In the genomic region with DNA sequence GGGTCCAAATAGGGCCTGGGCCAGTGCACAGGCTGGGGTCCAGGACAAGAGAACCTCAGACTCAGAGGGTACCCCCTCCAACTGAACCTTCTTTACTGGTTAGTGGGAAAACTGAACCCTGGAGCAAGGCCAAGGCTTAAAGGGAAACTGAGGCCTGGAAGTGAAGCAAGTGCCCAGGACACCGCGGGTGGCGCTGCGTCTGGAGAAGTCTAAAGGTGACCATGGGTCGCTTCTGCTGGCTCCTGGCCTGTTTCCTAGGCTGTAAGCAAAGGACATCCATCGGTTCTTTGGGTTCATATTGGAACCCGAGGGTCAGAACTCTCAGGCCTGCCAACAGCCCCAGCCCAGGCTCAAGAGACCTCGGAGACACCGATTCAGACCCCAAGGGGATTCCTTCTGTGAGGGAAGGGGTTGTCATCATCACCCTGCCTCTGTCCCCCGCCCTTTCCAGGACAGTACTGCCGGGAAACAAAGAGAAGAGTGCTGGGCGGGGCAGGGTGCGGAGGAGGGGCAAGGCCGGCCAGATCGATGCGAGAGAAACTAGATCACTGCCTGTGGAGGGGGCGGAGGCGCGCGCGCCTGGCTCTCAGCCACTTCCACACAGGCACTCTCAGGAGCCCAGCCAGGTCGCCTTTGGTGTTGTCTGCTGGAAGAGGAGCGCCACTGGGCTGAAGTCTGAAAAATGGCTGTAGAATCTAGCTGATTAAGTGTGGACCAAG, we compare ENCODE assay signal across 10 mouse cellular contexts. TPM values are rescaled to one million over a fixed set of nuclear protein-coding genes. Genes with fewer than 3 reads are reported as not detected.
DNase-seq lines count a peak whose midpoint lies in the region; ATAC-seq and TF ChIP-seq lines count a peak whose summit lies in the region.
"Had no signal": no experiment of that assay in that cellular context is flagged by ENCODE, and none has a peak within 500 bp of the region (broad histone marks: within the 10 kb centered on the region; RNA-seq: fewer than 3 reads in every experiment).

No protein-coding gene starts in this region.

- no peaks in the 10 kb centered on the region; the same call in 1 of the 2 replicates for H3K27me3 ChIP-seq in kidney, adult 2 months (replicated peaks; ENCODE audit: control insufficient read depth, insufficient read depth, low read length)
- H3K27me3 ChIP-seq in hindbrain, postnatal 0 days (ENCODE audit: insufficient read depth, low read length), result no peaks in the 10 kb centered on the region
- peaks cover 30% of the 10 kb centered on the region for H3K27me3 ChIP-seq in small intestine, adult 2 months (ENCODE audit: control insufficient read depth, insufficient read depth, low read length)
- no peaks in the 10 kb centered on the region; the same call in 1 of the 2 replicates for H3K27me3 ChIP-seq in thymus, adult 2 months (ENCODE audit: control insufficient read depth, insufficient read depth, low read length)

- H3K4me3 ChIP-seq in kidney, adult 2 months (ENCODE audit: insufficient read depth, low read depth, low read length), result no peak overlapping the region
- peak overlapping the region; percentile 70; the same call in 1 of the 2 replicates for H3K4me3 ChIP-seq in hindbrain, postnatal 0 days (ENCODE audit: low read length)
- H3K4me3 ChIP-seq in small intestine, adult 2 months (ENCODE audit: low read depth, low read length), result peak overlapping the region; percentile 17; the same call in 1 of the 2 replicates
- H3K4me3 ChIP-seq in thymus, adult 2 months (ENCODE audit: control insufficient read depth, insufficient read depth, low read length), result no peak overlapping the region

- ATAC-seq in hindbrain, postnatal 0 days, result peak; percentile 18; the same call in 1 of the 2 replicates

- H3K4me1 ChIP-seq in kidney, adult 2 months (ENCODE audit: control insufficient read depth, insufficient read depth, low read length), result no peaks in the 10 kb centered on the region
- H3K4me1 ChIP-seq in hindbrain, postnatal 0 days (ENCODE audit: insufficient read depth, low read length), result peaks cover 11% of the 10 kb centered on the region; the same call in 1 of the 2 replicates
- H3K4me1 ChIP-seq in small intestine, adult 2 months (ENCODE audit: control insufficient read depth, insufficient read depth, insufficient read length, low read length), result no peaks in the 10 kb centered on the region
- no peaks in the 10 kb centered on the region for H3K4me1 ChIP-seq in thymus, adult 2 months (replicated peaks; ENCODE audit: control insufficient read depth, insufficient read depth, low read length)

- WGBS in kidney, adult 2 months, result 10% methylated on average over 23 of the region's 23 CpGs
- WGBS in hindbrain, postnatal 0 days, result 5% methylated on average over 23 of the region's 23 CpGs
- 8% methylated on average over 23 of the region's 23 CpGs for WGBS in small intestine, adult 2 months
- WGBS in thymus, adult 2 months, result 21% methylated on average over 23 of the region's 23 CpGs

- peak overlapping the region; percentile 90 for H3K4me2 ChIP-seq in hindbrain, postnatal 0 days (ENCODE audit: low read depth, low read length)

- no peaks in the 10 kb centered on the region for H3K36me3 ChIP-seq in kidney, adult 2 months (ENCODE audit: control insufficient read depth, insufficient read depth, low read length)
- H3K36me3 ChIP-seq in hindbrain, postnatal 0 days (ENCODE audit: insufficient read depth, low read length), result no peaks in the 10 kb centered on the region
- H3K36me3 ChIP-seq in small intestine, adult 2 months (ENCODE audit: control insufficient read depth, insufficient read depth, low read length), result no peaks in the 10 kb centered on the region
- H3K36me3 ChIP-seq in thymus, adult 2 months (ENCODE audit: control insufficient read depth, insufficient read depth, low read length), result no peaks in the 10 kb centered on the region
- H3K36me3 ChIP-seq: G1E had no signal

- DNase-seq in kidney, postnatal 14 days, result peak; percentile 20
- DNase-seq in kidney, adult 2 months, result no peak
- DNase-seq in cerebellum, adult 9-10 months, result peak; percentile 68
- peak; percentile 62 for DNase-seq in gastrocnemius, adult 8-10 months (ENCODE audit: low spot score in 2 of 2)
- peak; percentile 63 for DNase-seq in hindbrain, postnatal 0 days (ENCODE audit: low spot score)
- DNase-seq in lung, postnatal 4 days, result peak; percentile 31 to 43
- no peak for DNase-seq in thymus, adult 2 months

- no peaks in the 10 kb centered on the region for H3K9me3 ChIP-seq in hindbrain, postnatal 0 days (ENCODE audit: low read length)

- H3K9ac ChIP-seq in hindbrain, postnatal 0 days (replicated peaks; ENCODE audit: low read length), result no peak overlapping the region

- no peak overlapping the region for H3K27ac ChIP-seq in kidney, adult 2 months (ENCODE audit: insufficient read depth, low read depth, low read length)
- H3K27ac ChIP-seq in hindbrain, postnatal 0 days, result peak overlapping the region; percentile 93; the same call in 1 of the 2 replicates
- H3K27ac ChIP-seq in small intestine, adult 2 months (ENCODE audit: insufficient read depth, low read depth, low read length), result no peak overlapping the region
- H3K27ac ChIP-seq in thymus, adult 2 months (ENCODE audit: control insufficient read depth, insufficient read depth, low read length), result no peak overlapping the region

- TF ChIP-seq CTCF in kidney, adult 2 months (conservative IDR thresholded peaks at IDR 0.05; ENCODE audit: insufficient read depth, insufficient read length, low read depth, low read length), result no peak
- TF ChIP-seq CTCF in hindbrain, postnatal 0 days (IDR thresholded peaks at IDR 0.05; ENCODE audit: low read depth), result no peak
- TF ChIP-seq CTCF in small intestine, adult 2 months (IDR thresholded peaks at IDR 0.05; ENCODE audit: extremely low read depth, insufficient read length, insufficient replicate concordance, low read depth, low read length), result no peak
- TF ChIP-seq CTCF in thymus, adult 2 months (IDR thresholded peaks at IDR 0.05; ENCODE audit: borderline replicate concordance, control insufficient read depth, extremely low read depth, insufficient read depth, low read length, poor library complexity), result no peak

- no peak for TF ChIP-seq POLR2A in kidney, adult 2 months (IDR thresholded peaks at IDR 0.05; ENCODE audit: low read depth, low read length)
- no peak; the same call in 1 of the 2 replicates for TF ChIP-seq POLR2A in small intestine, adult 2 months (IDR thresholded peaks at IDR 0.05; ENCODE audit: low read depth, low read length)
- TF ChIP-seq POLR2A in thymus, adult 2 months (IDR thresholded peaks at IDR 0.05; ENCODE audit: control insufficient read depth, extremely low read depth, insufficient read depth, low read length, poor library complexity), result no peak

RNA-seq across cellular contexts. Expression of a gene that starts 0.9 kb away (rescaled TPM):
- polyA plus RNA-seq in kidney, adult 2 months (2012; rRNA removed), result 0.97 and 1.6 TPM in 2 replicates
- total RNA-seq in gastrocnemius, adult 8-10 months (2022), result 10 to 100 TPM in 2 of 4 experiments, 1 to 10 TPM in 2; 5.4 to 13.0 (median 8.7) TPM
- 66.2 and 67.9 TPM in 2 replicates for total RNA-seq in hindbrain, postnatal 0 days (2014; rRNA removed)
- polyA plus RNA-seq in hindbrain, postnatal 0 days (2015; fragmentation: Nextera tagmentation; extraction: Ambion mirVana), result 19.8 and 21.3 TPM in 2 replicates
- 1.6 TPM in 2 replicates for polyA plus RNA-seq in small intestine, adult 2 months (2012; rRNA removed)
- polyA plus RNA-seq in thymus, adult 2 months (2012; rRNA removed), result 1.2 TPM in 2 replicates
- polyA plus RNA-seq: G1E had no signal

RNA-seq across cellular contexts. Expression of a gene that starts 6.9 kb away (rescaled TPM):
- polyA plus RNA-seq in kidney, adult 2 months (2012; rRNA removed), result 0.17 TPM in 1 of 2 replicates, not detected in the other
- 100 to 1,000 TPM in 1 of 4 experiments, 10 to 100 TPM in 3; 32.0 to 113 (median 56.6) TPM for total RNA-seq in gastrocnemius, adult 8-10 months (2022)
- total RNA-seq in hindbrain, postnatal 0 days (2014; rRNA removed), result 0.42 and 2.0 TPM in 2 replicates
- polyA plus RNA-seq in hindbrain, postnatal 0 days (2015; fragmentation: Nextera tagmentation; extraction: Ambion mirVana), result 0.60 and 0.71 TPM in 2 replicates
- polyA plus RNA-seq in small intestine, adult 2 months (2012; rRNA removed), result not detected in 2 replicates
- 0.18 and 0.23 TPM in 2 replicates for polyA plus RNA-seq in thymus, adult 2 months (2012; rRNA removed)
- polyA plus RNA-seq: G1E; testis, adult 2 months had no signal

RNA-seq across cellular contexts. Expression of a gene that starts 24.8 kb away (rescaled TPM):
- 0.03 and 0.07 TPM in 2 replicates for polyA plus RNA-seq in kidney, adult 2 months (2012; rRNA removed)
- 1 to 10 TPM in 1 of 4 experiments, under 1 TPM in 3; 0.22 to 1.1 (median 0.68) TPM for total RNA-seq in gastrocnemius, adult 8-10 months (2022)
- 31.9 and 37.6 TPM in 2 replicates for total RNA-seq in hindbrain, postnatal 0 days (2014; rRNA removed)
- 1.0 and 1.1 TPM in 2 replicates for polyA plus RNA-seq in hindbrain, postnatal 0 days (2015; fragmentation: Nextera tagmentation; extraction: Ambion mirVana)
- 0.89 and 1.0 TPM in 2 replicates for polyA plus RNA-seq in small intestine, adult 2 months (2012; rRNA removed)
- polyA plus RNA-seq in thymus, adult 2 months (2012; rRNA removed), result 0.05 TPM in 1 of 2 replicates, not detected in the other
- total RNA-seq: G1E had no signal
- polyA plus RNA-seq: G1E had no signal

RNA-seq across cellular contexts. Expression of a gene that starts 25.7 kb away (rescaled TPM):
- 0.44 TPM in 1 of 2 replicates, not detected in the other for polyA plus RNA-seq in kidney, adult 2 months (2012; rRNA removed)
- total RNA-seq in gastrocnemius, adult 8-10 months (2022), result not detected
- 0.90 and 2.1 TPM in 2 replicates for total RNA-seq in hindbrain, postnatal 0 days (2014; rRNA removed)
- 0.98 and 1.4 TPM in 2 replicates for polyA plus RNA-seq in hindbrain, postnatal 0 days (2015; fragmentation: Nextera tagmentation; extraction: Ambion mirVana)
- polyA plus RNA-seq in small intestine, adult 2 months (2012; rRNA removed), result 9.9 and 20.7 TPM in 2 replicates
- 2.9 and 4.0 TPM in 2 replicates for polyA plus RNA-seq in thymus, adult 2 months (2012; rRNA removed)
- total RNA-seq: G1E had no signal
- polyA plus RNA-seq: G1E; testis, adult 2 months had no signal

RNA-seq across cellular contexts. Expression of a gene that starts 30.5 kb away (rescaled TPM):
- 60.3 and 75.2 TPM in 2 replicates for polyA plus RNA-seq in kidney, adult 2 months (2012; rRNA removed)
- total RNA-seq in gastrocnemius, adult 8-10 months (2022), result 10 to 100 TPM; 17.6 to 21.1 (median 20.1) TPM
- 117 and 135 TPM in 2 replicates for total RNA-seq in hindbrain, postnatal 0 days (2014; rRNA removed)
- polyA plus RNA-seq in hindbrain, postnatal 0 days (2015; fragmentation: Nextera tagmentation; extraction: Ambion mirVana), result 132 and 133 TPM in 2 replicates
- polyA plus RNA-seq in small intestine, adult 2 months (2012; rRNA removed), result 76.0 and 138 TPM in 2 replicates
- polyA plus RNA-seq in thymus, adult 2 months (2012; rRNA removed), result 92.1 and 92.3 TPM in 2 replicates

Comparison
In these comparisons a context has a peak if more than half of its experiments do, and no peak if none do; other contexts are left out.
1. DNase-seq: peak in kidney, postnatal 14 days (single experiment), cerebellum, adult 9-10 months (single experiment), gastrocnemius, adult 8-10 months (2 of 2), hindbrain, postnatal 0 days (single experiment) and lung, postnatal 4 days (2 of 2); none in kidney, adult 2 months (single experiment) and thymus, adult 2 months (single experiment).
2. H3K4me3 ChIP-seq: peak in hindbrain, postnatal 0 days (single experiment) and small intestine, adult 2 months (single experiment); none in kidney, adult 2 months (single experiment) and thymus, adult 2 months (single experiment).